Mouse (Mus musculus): ENCODE results near the gene Armcx4. TPM values are rescaled to one million over a fixed set of nuclear protein-coding genes. Genes with fewer than 3 reads are reported as not detected.

Gene Armcx4
- polyA plus RNA-seq, 2 experiments: 0.36 to 1.3 TPM

GRCm38 (mm10) chrX:134686739-134687171, 436 bp downstream of the Armcx4 start:
- ATAC-seq (ENCODE audit: insufficient read depth) (no peak), DNase-seq (ENCODE audit: low read depth in 3 of 3, low spot score in 3 of 3) (no peak)
- Histone ChIP-seq H3K9me3 (ENCODE audit: control insufficient read depth, low read length) (no peaks in the 10 kb centered on the region), H3K4me1 (replicated peaks; ENCODE audit: control insufficient read depth in 2 of 2, insufficient read depth in 2 of 2, low read length in 1 of 2) (no peaks in the 10 kb centered on the region), H3K27ac (no peak overlapping the region), H3K27me3 (ENCODE audit: control insufficient read depth, insufficient read depth, low read length) (peaks cover 4% of the 10 kb centered on the region), H3K36me3 (replicated peaks; ENCODE audit: control insufficient read depth, insufficient read depth, low read depth) (no peaks in the 10 kb centered on the region), H3K9ac (replicated peaks) (no peak overlapping the region), H3K4me3 (ENCODE audit: insufficient read depth in 1 of 2, low read depth in 2 of 2, low read length in 2 of 2) (peak overlapping the region; percentile 6 to 26; a peak in 3 of 4 replicates), H3K4me2 (ENCODE audit: low read depth) (peak overlapping the region; percentile 30)
- TF ChIP-seq EP300 (IDR thresholded peaks at IDR 0.05; ENCODE audit: low read depth): no peak
- no peak for TF ChIP-seq CTCF (IDR thresholded peaks at IDR 0.05; ENCODE audit: low read depth)
- WGBS (ENCODE audit: insufficient replicate concordance): 14% methylated on average over 16 of the region's 16 CpGs

- no peak overlapping the region for H3K27ac ChIP-seq
- H3K27me3 ChIP-seq (ENCODE audit: control insufficient read depth, insufficient read depth, low read length): peaks cover 4% of the 10 kb centered on the region
- H3K4me2 ChIP-seq (ENCODE audit: low read depth): no peak overlapping the region
- H3K4me3 ChIP-seq (ENCODE audit: insufficient read depth in 1 of 2, low read depth in 2 of 2, low read length in 2 of 2): no peak overlapping the region
- H3K9ac ChIP-seq (replicated peaks): no peak overlapping the region
- WGBS (ENCODE audit: insufficient replicate concordance): 43% methylated on average over 2 of the region's 2 CpGs
- H3K9me3 ChIP-seq (ENCODE audit: control insufficient read depth, low read length): no peaks in the 10 kb centered on the region
- no peaks in the 10 kb centered on the region for H3K4me1 ChIP-seq (replicated peaks; ENCODE audit: control insufficient read depth in 2 of 2, insufficient read depth in 2 of 2, low read length in 1 of 2)
- ATAC-seq (ENCODE audit: insufficient read depth): no peak
- TF ChIP-seq CTCF (IDR thresholded peaks at IDR 0.05; ENCODE audit: low read depth): no peak
- no peak for TF ChIP-seq EP300 (IDR thresholded peaks at IDR 0.05; ENCODE audit: low read depth)
- DNase-seq (ENCODE audit: low read depth in 3 of 3, low spot score in 3 of 3): no peak
- H3K36me3 ChIP-seq (replicated peaks; ENCODE audit: control insufficient read depth, insufficient read depth, low read depth): no peaks in the 10 kb centered on the region
Observed at GRCm38 (mm10) chrX:134689676-134690075, 3.4 kb downstream of the Armcx4 start.

GRCm38 (mm10) chrX:134690871-134691539, 4.7 kb downstream of the Armcx4 start:
- H3K4me3 ChIP-seq (ENCODE audit: insufficient read depth in 1 of 2, low read depth in 2 of 2, low read length in 2 of 2): no peak overlapping the region
- no peaks in the 10 kb centered on the region for H3K36me3 ChIP-seq (replicated peaks; ENCODE audit: control insufficient read depth, insufficient read depth, low read depth)
- WGBS (ENCODE audit: insufficient replicate concordance): 63% methylated on average over 10 of the region's 10 CpGs
- H3K9ac ChIP-seq (replicated peaks): no peak overlapping the region
- H3K4me2 ChIP-seq (ENCODE audit: low read depth): no peak overlapping the region
- H3K27me3 ChIP-seq (ENCODE audit: control insufficient read depth, insufficient read depth, low read length): peaks cover 3% of the 10 kb centered on the region
- no peak for ATAC-seq (ENCODE audit: insufficient read depth)
- no peak for DNase-seq (ENCODE audit: low read depth in 3 of 3, low spot score in 3 of 3)
- no peak overlapping the region for H3K27ac ChIP-seq
- H3K4me1 ChIP-seq (replicated peaks; ENCODE audit: control insufficient read depth in 2 of 2, insufficient read depth in 2 of 2, low read length in 1 of 2): no peaks in the 10 kb centered on the region
- no peaks in the 10 kb centered on the region for H3K9me3 ChIP-seq (ENCODE audit: control insufficient read depth, low read length)
- no peak for TF ChIP-seq EP300 (IDR thresholded peaks at IDR 0.05; ENCODE audit: low read depth)
- no peak for TF ChIP-seq CTCF (IDR thresholded peaks at IDR 0.05; ENCODE audit: low read depth)

GRCm38 (mm10) chrX:134691540-134691935, 5.2 kb downstream of the Armcx4 start:
- Histone ChIP-seq H3K27me3 (ENCODE audit: control insufficient read depth, insufficient read depth, low read length) (no peaks in the 10 kb centered on the region; the same call in 1 of the 2 replicates), H3K4me1 (replicated peaks; ENCODE audit: control insufficient read depth in 2 of 2, insufficient read depth in 2 of 2, low read length in 1 of 2) (no peaks in the 10 kb centered on the region), H3K27ac (no peak overlapping the region), H3K9ac (replicated peaks) (no peak overlapping the region), H3K9me3 (ENCODE audit: control insufficient read depth, low read length) (no peaks in the 10 kb centered on the region), H3K36me3 (replicated peaks; ENCODE audit: control insufficient read depth, insufficient read depth, low read depth) (no peaks in the 10 kb centered on the region), H3K4me3 (ENCODE audit: insufficient read depth in 1 of 2, low read depth in 2 of 2, low read length in 2 of 2) (no peak overlapping the region), H3K4me2 (ENCODE audit: low read depth) (no peak overlapping the region)
- TF ChIP-seq CTCF (IDR thresholded peaks at IDR 0.05; ENCODE audit: low read depth): no peak
- no peak for TF ChIP-seq EP300 (IDR thresholded peaks at IDR 0.05; ENCODE audit: low read depth)
- WGBS (ENCODE audit: insufficient replicate concordance): 50% methylated on average over 2 of the region's 2 CpGs
- DNase-seq (ENCODE audit: low read depth in 3 of 3, low spot score in 3 of 3) (no peak), ATAC-seq (ENCODE audit: insufficient read depth) (no peak)

GRCm38 (mm10) chrX:134716863-134717262, 30.5 kb downstream of the Armcx4 start:
- no peak for ATAC-seq (ENCODE audit: insufficient read depth)
- DNase-seq (ENCODE audit: low read depth in 3 of 3, low spot score in 3 of 3): no peak
- H3K27ac ChIP-seq: no peak overlapping the region
- H3K27me3 ChIP-seq (ENCODE audit: control insufficient read depth, insufficient read depth, low read length): no peaks in the 10 kb centered on the region
- TF ChIP-seq CTCF (IDR thresholded peaks at IDR 0.05; ENCODE audit: low read depth) (no peak), EP300 (IDR thresholded peaks at IDR 0.05; ENCODE audit: low read depth) (no peak)
- no peaks in the 10 kb centered on the region for H3K9me3 ChIP-seq (ENCODE audit: control insufficient read depth, low read length)
- no peak overlapping the region for H3K9ac ChIP-seq (replicated peaks)
- peaks cover 0 to 2% of the 10 kb centered on the region in 2 experiments; a peak in 1 of 4 replicates for H3K4me1 ChIP-seq (replicated peaks; ENCODE audit: control insufficient read depth in 2 of 2, insufficient read depth in 2 of 2, low read length in 1 of 2)
- H3K4me2 ChIP-seq (ENCODE audit: low read depth): no peak overlapping the region
- H3K4me3 ChIP-seq (ENCODE audit: insufficient read depth in 1 of 2, low read depth in 2 of 2, low read length in 2 of 2): no peak overlapping the region
- WGBS (ENCODE audit: insufficient replicate concordance): 43% methylated on average over 3 of the region's 3 CpGs
- H3K36me3 ChIP-seq (replicated peaks; ENCODE audit: control insufficient read depth, insufficient read depth, low read depth): no peaks in the 10 kb centered on the region

Measured in liver, embryonic 14.5 days (tissue).